Mouse (Mus musculus) embryonic fibroblast, embryonic 13.5 days (primary cell): Measurements from ENCODE around the gene Pck1.

Source experiments
- CTCF ChIP-seq: IDR thresholded peaks from 2 replicates; pipeline ENCODE4 v1.5.1; 2011; ENCODE audit warnings: mild to moderate bottlenecking, control low read depth, low read length, moderate library complexity, borderline replicate concordance; ENCODE audit not compliant: insufficient read depth
- POLR2A ChIP-seq: IDR thresholded peaks from 2 replicates; pipeline ENCODE4 v1.6.1; 2011; ENCODE audit warnings: low read depth, mild to moderate bottlenecking, control low read depth, low read length, moderate library complexity

GRCm38 (mm10) chr2:173164946-173165345, 12.1 kb downstream of the Pck1 start:
- no peak for TF ChIP-seq CTCF
- TF ChIP-seq POLR2A: no peak
